Mouse (Mus musculus): ENCODE measurements around the gene Loxl4. TPM values are rescaled to one million over a fixed set of nuclear protein-coding genes. Genes with fewer than 3 reads are reported as not detected.

Loxl4 gene
- 0.20 TPM for polyA plus RNA-seq (2014; fragmentation: Illumina TruSeq; extraction: RNeasy Lipid Tissue Mini Kit (QIAGEN cat#74804))

DNA sequence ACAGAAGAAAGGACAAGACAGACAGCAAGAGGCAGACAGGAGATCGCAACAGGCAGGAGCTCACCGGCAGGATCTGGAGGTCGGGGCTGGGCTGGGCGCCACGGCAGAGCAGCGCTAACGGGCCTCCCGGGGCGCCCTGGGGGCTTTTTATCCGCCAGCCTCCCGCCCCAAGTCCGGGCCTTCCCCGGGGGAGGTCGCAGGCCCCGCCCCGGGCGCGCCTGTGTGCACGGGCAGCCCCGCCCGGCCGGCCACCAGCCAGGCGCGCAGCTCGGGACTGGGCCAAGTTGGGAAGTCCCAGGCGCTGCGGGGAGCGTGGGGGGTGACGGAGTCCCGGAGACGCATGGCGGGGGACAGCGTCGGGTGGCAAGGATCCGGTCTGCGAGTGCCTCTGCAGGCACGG is at the start of gene Loxl4:
Loxl4 (minus strand) TSS at position 160 of the 400 bp plus-strand sequence.

Other genes with a start within 250 kb of the Loxl4 start
- not detected for gene Crtac1, start 181.0 kb downstream of the Loxl4 start, polyA plus RNA-seq (2014; fragmentation: Illumina TruSeq; extraction: RNeasy Lipid Tissue Mini Kit (QIAGEN cat#74804))
- 27.2 TPM for gene R3hcc1l, start 94.1 kb downstream of the Loxl4 start, polyA plus RNA-seq (2014; fragmentation: Illumina TruSeq; extraction: RNeasy Lipid Tissue Mini Kit (QIAGEN cat#74804))
- gene Pyroxd2, start 140.0 kb upstream of the Loxl4 start, polyA plus RNA-seq (2014; fragmentation: Illumina TruSeq; extraction: RNeasy Lipid Tissue Mini Kit (QIAGEN cat#74804)) = 1.1 TPM
- 0.51 TPM for gene Hps1, start 167.2 kb upstream of the Loxl4 start, polyA plus RNA-seq (2014; fragmentation: Illumina TruSeq; extraction: RNeasy Lipid Tissue Mini Kit (QIAGEN cat#74804))

Measured in ovary, adult 10 weeks (tissue).